Mouse (Mus musculus): Measurements from ENCODE around the gene Hoxb4.

Gene Hoxb4

GRCm38 (mm10) chr11:96284774-96285734 lies 33.0 kb upstream of the Hoxb4 start:
- in situ Hi-C loops (cut with MboI, MseI), result no loop called here

GRCm38 (mm10) chr11:96285771-96286738 lies 32.0 kb upstream of the Hoxb4 start, which contains the start of gene Hoxb7:
Gene Hoxb7 (plus strand): TSS chr11:96286623.
- in situ Hi-C loops (cut with MboI, MseI), result no loop called here

GRCm38 (mm10) chr11:96286739-96287385 lies 31.2 kb upstream of the Hoxb4 start:
- in situ Hi-C loops (cut with MboI, MseI), result no loop called here

- in situ Hi-C loops (cut with MboI, MseI), result no loop called here
These were observed 30.7 kb upstream of the Hoxb4 start for GRCm38 (mm10) chr11:96287411-96287810.

GRCm38 (mm10) chr11:96288455-96289221 lies 29.4 kb upstream of the Hoxb4 start:
- in situ Hi-C loops (cut with MboI, MseI), result no loop called here

- in situ Hi-C loops (cut with MboI, MseI), result no loop called here
These were observed 28.8 kb upstream of the Hoxb4 start for GRCm38 (mm10) chr11:96289293-96289692.

GRCm38 (mm10) chr11:96289837-96290236 lies 28.2 kb upstream of the Hoxb4 start:
- in situ Hi-C loops (cut with MboI, MseI), result loop anchor here (10.0 kb wide), 2 partner anchors 465 to 565 kb away; no protein-coding TSS in a partner anchor

GRCm38 (mm10) chr11:96290705-96291355 lies 27.2 kb upstream of the Hoxb4 start:
- in situ Hi-C loops (cut with MboI, MseI), result loop anchor here (10.0 kb wide), 2 partner anchors 464 to 564 kb away; no protein-coding TSS in a partner anchor

- in situ Hi-C loops (cut with MboI, MseI), result loop anchor here (10.0 kb wide), 2 partner anchors 463 to 563 kb away; no protein-coding TSS in a partner anchor
These were observed 26.1 kb upstream of the Hoxb4 start, which contains the start of gene Hoxb6 for GRCm38 (mm10) chr11:96291681-96292564. Gene Hoxb6 (plus strand): TSS chr11:96292476.

- in situ Hi-C loops (cut with MboI, MseI), result loop anchor here (10.0 kb wide), 2 partner anchors 462 to 562 kb away; no protein-coding TSS in a partner anchor
These were observed 25.3 kb upstream of the Hoxb4 start for GRCm38 (mm10) chr11:96292565-96293301.

- in situ Hi-C loops (cut with MboI, MseI), result loop anchor here (10.0 kb wide), 2 partner anchors 461 to 561 kb away; no protein-coding TSS in a partner anchor
These were observed 24.7 kb upstream of the Hoxb4 start for GRCm38 (mm10) chr11:96293302-96293921.

GRCm38 (mm10) chr11:96294245-96295091 lies 23.6 kb upstream of the Hoxb4 start:
- in situ Hi-C loops (cut with MboI, MseI), result loop anchor here (10.0 kb wide), 2 partner anchors 460 to 560 kb away; no protein-coding TSS in a partner anchor

GRCm38 (mm10) chr11:96295092-96295835 lies 22.8 kb upstream of the Hoxb4 start:
- in situ Hi-C loops (cut with MboI, MseI), result loop anchor here (10.0 kb wide), 2 partner anchors 460 to 560 kb away; no protein-coding TSS in a partner anchor

GRCm38 (mm10) chr11:96296997-96297396 lies 21.1 kb upstream of the Hoxb4 start:
- in situ Hi-C loops (cut with MboI, MseI), result loop anchor here (10.0 kb wide), 2 partner anchors 458 to 558 kb away; no protein-coding TSS in a partner anchor

GRCm38 (mm10) chr11:96297428-96297827 lies 20.6 kb upstream of the Hoxb4 start:
- in situ Hi-C loops (cut with MboI, MseI), result loop anchor here (10.0 kb wide), 2 partner anchors 457 to 557 kb away; no protein-coding TSS in a partner anchor

Measured in regulatory T cell (primary cell).